Mouse (Mus musculus) liver, postnatal 0 days (tissue): ENCODE results near the gene Dtx3.

Experiments used
- CTCF ChIP-seq: sonication (generic); IDR thresholded peaks from 2 replicates; pipeline ENCODE4 v1.5.1; 2016; ENCODE audit warnings: antibody characterized with exemption, low read depth
- EP300 ChIP-seq: IDR thresholded peaks from 2 replicates; pipeline ENCODE4 v1.6.1; 2016; ENCODE audit warnings: antibody characterized with exemption, low read depth, mild to moderate bottlenecking

DNA sequence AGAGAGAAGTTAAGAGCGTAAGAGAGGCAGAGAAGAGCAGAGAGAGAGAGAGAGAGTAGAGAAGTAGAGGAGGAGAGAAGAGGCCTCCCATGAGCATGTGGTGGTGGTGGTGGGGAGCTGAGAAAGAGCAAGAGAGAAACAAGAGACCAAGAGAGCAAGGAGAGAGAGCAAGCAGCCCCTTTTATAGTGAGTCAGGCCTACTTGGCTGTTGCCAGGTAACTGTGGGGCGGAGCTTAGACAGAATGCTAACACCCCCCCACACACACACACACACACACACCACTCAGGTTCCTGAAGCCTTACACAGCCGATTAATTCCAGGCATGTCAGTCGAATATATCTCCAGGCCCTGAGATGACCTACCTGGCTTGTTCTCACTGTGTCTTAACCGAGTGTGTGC, 50.2 kb downstream of the Dtx3 start:
- TF ChIP-seq CTCF: no peak
- no peak for TF ChIP-seq EP300
